Mouse (Mus musculus): ENCODE measurements around the gene Fastkd3.

DNA sequence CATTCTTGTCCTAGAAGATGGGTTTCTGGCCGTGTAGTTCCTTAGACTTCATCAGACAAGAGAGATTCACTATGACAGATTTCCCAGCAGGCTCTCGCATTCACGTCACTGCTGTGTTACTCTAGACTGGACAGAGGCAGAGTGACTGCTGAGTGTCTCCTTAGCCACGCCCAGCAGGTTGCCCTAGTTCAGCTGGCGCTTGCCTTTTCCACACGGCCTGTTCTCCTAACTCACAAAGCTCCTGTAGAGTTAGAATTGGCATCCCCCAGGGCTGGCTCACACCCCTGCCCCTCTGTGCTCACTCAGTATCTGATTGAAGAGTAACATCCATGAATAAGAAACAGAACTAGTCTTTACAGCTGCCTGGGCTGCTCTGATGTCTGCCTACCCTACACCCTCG is 3.4 kb downstream of the Fastkd3 start:
- TF ChIP-seq CTCF (IDR thresholded peaks at IDR 0.05; ENCODE audit: extremely low read depth, insufficient read length, insufficient replicate concordance, low read depth, low read length) (no peak), POLR2A (IDR thresholded peaks at IDR 0.05; ENCODE audit: low read depth, low read length) (no peak)

All from small intestine, adult 2 months (tissue).